Mouse (Mus musculus) layer of hippocampus, adult 8-10 months (tissue): ENCODE measurements around the gene Taf8. TPM values are rescaled to one million over a fixed set of nuclear protein-coding genes. Genes with fewer than 3 reads are reported as not detected.

Source experiments
- DNase-seq, 2 experiments: peaks; one replicate each; pipeline ENCODE4 v3.0.0; 2022; ENCODE audit warnings: low spot score in 2 of 2
- total RNA-seq, 4 experiments: library from RNA; stranded (reverse); gene quantifications; 2 replicates each; pipeline ENCODE4 v1.2.4; 2022

Taf8 gene
- total RNA-seq, 4 experiments from 2014 or later, result 18.4 to 25.0 (median 23.4) TPM

GRCm38 (mm10) chr17:47436156-47436906 lies 65.8 kb downstream of the Taf8 start, which contains the start of gene AI661453:
TSS of gene AI661453 (plus strand) at chr17:47436615.
- no peak for DNase-seq

Other genes starting within 250 kb of the Taf8 start
- gene Mrps10, start 133.4 kb downstream of the Taf8 start, total RNA-seq, result 10 to 100 TPM; 32.8 to 35.3 (median 33.8) TPM
- gene Guca1b, start 116.9 kb downstream of the Taf8 start, total RNA-seq, result 1 to 10 TPM; 1.0 to 3.3 (median 1.5) TPM
- 1 to 10 TPM in 1 of 4 experiments, under 1 TPM in 2, not detected in 1; 0.37 to 1.2 (median 0.80) TPM for gene Guca1a, start 101.7 kb downstream of the Taf8 start, total RNA-seq
- under 1 TPM; 0.23 to 0.82 (median 0.66) TPM for gene AI661453, start 65.7 kb downstream of the Taf8 start, total RNA-seq
- under 1 TPM in 2 of 4 experiments, not detected in 2; 0.20 to 0.22 TPM for gene 1700001C19Rik, start 64.9 kb downstream of the Taf8 start, total RNA-seq
- 10 to 100 TPM; 38.4 to 45.2 (median 38.8) TPM for gene Ccnd3, start 2.8 kb upstream of the Taf8 start, total RNA-seq
- gene Bysl, start 109.2 kb upstream of the Taf8 start, total RNA-seq, result 10 to 100 TPM; 16.9 to 18.6 (median 17.8) TPM
- gene Med20, start 109.3 kb upstream of the Taf8 start, total RNA-seq, result 10 to 100 TPM; 31.1 to 40.3 (median 33.1) TPM
- 1 to 10 TPM; 4.9 to 8.9 (median 7.0) TPM for gene Gm20517, start 109.3 kb upstream of the Taf8 start, total RNA-seq
- 10 to 100 TPM in 3 of 4 experiments, 1 to 10 TPM in 1; 8.1 to 11.5 (median 10.8) TPM for gene Usp49, start 128.4 kb upstream of the Taf8 start, total RNA-seq
- gene Tomm6, start 186.1 kb upstream of the Taf8 start, total RNA-seq, result 100 to 1,000 TPM; 170 to 219 (median 199) TPM
- gene Frs3, start 186.7 kb upstream of the Taf8 start, total RNA-seq, result 10 to 100 TPM; 28.6 to 36.7 (median 31.2) TPM
- 1 to 10 TPM; 3.3 to 4.3 (median 3.6) TPM for gene Gm21981, start 192.2 kb upstream of the Taf8 start, total RNA-seq
- 1 to 10 TPM; 2.9 to 3.7 (median 3.2) TPM for gene Prickle4, start 192.4 kb upstream of the Taf8 start, total RNA-seq
- gene Pgc, start 224.6 kb upstream of the Taf8 start, total RNA-seq, result not detected
- 10 to 100 TPM; 13.4 to 18.5 (median 17.6) TPM for gene Tfeb, start 234.7 kb upstream of the Taf8 start, total RNA-seq